Mouse (Mus musculus) kidney, embryonic 14.5 days (tissue): ENCODE measurements around the gene Abhd5. TPM values are rescaled to one million over a fixed set of nuclear protein-coding genes. Genes with fewer than 3 reads are reported as not detected.

Source experiments
- ATAC-seq: fragments of 200-750 bp; cut with Nextera tagmentation; 2 replicates; pipeline ENCODE4 v1.8.0; 2017; ENCODE audit warnings: moderate number of reproducible peaks, mild to moderate bottlenecking, moderate TSS enrichment, moderate library complexity; ENCODE audit not compliant: low FRiP score, low TSS enrichment
- H3K27ac ChIP-seq: fragments of 300-500 bp; sonication (generic); 2 replicates; pipeline ENCODE4 v1.5.1; 2014; ENCODE audit warnings: low read depth, mild to moderate bottlenecking, low read length, moderate library complexity, mixed read lengths
- H3K27me3 ChIP-seq: fragments of 300-500 bp; sonication (generic); 2 replicates; pipeline ENCODE4 v1.6.1; 2014; ENCODE audit warnings: mild to moderate bottlenecking, low read length; ENCODE audit not compliant: control insufficient read depth, insufficient read depth
- H3K36me3 ChIP-seq: fragments of 300-500 bp; sonication (generic); 2 replicates; pipeline ENCODE4 v1.6.1; 2014; ENCODE audit warnings: low read length, mixed read lengths; ENCODE audit not compliant: control insufficient read depth, insufficient read depth
- H3K4me1 ChIP-seq: fragments of 300-500 bp; sonication (generic); 2 replicates; pipeline ENCODE4 v1.6.1; 2014; ENCODE audit warnings: low read length, mixed read lengths; ENCODE audit not compliant: control insufficient read depth, insufficient read depth
- H3K4me2 ChIP-seq: fragments of 300-500 bp; sonication (generic); replicated peaks from 2 replicates; pipeline ENCODE4 v1.6.1; 2014; ENCODE audit warnings: low read depth, mild to moderate bottlenecking, low read length
- H3K4me3 ChIP-seq: fragments of 300-500 bp; sonication (generic); 2 replicates; pipeline ENCODE4 v1.5.1; 2014; ENCODE audit warnings: mild to moderate bottlenecking, low read length
- H3K9ac ChIP-seq: fragments of 300-500 bp; sonication (generic); 2 replicates; pipeline ENCODE4 v1.6.1; 2014; ENCODE audit warnings: low read depth, mild to moderate bottlenecking, low read length, moderate library complexity
- H3K9me3 ChIP-seq: fragments of 300-500 bp; sonication (generic); 2 replicates; pipeline ENCODE4 v1.6.1; 2016; ENCODE audit warnings: low read length; ENCODE audit not compliant: control insufficient read depth
- WGBS: fragments of 180-500 bp; shearing (Covaris S2); extraction: QIAGEN DNeasy Blood & Tissue Kit; methylation state at CpG from one replicate; pipeline ENCODE4 v1.1.7; 2014; 5-methylcytosine and 5-hydroxymethylcytosine counted together
- polyA plus RNA-seq: library from polyadenylated mRNA; unstranded; fragments of >200 nt; fragmentation: Nextera tagmentation; extraction: Ambion mirVana; gene quantifications from 2 replicates; pipeline ENCODE4 v1.2.1, GENCODE M21; 2014

Gene Abhd5
- polyA plus RNA-seq, 1 experiment from 2014 or later = 25.0 TPM

- Histone ChIP-seq H3K9me3 (no peaks in the 10 kb centered on the region), H3K36me3 (no peaks in the 10 kb centered on the region), H3K4me2 (no peak overlapping the region), H3K27me3 (no peaks in the 10 kb centered on the region), H3K4me1 (no peaks in the 10 kb centered on the region), H3K4me3 (no peak overlapping the region), H3K27ac (no peak overlapping the region), H3K9ac (no peak overlapping the region)
- ATAC-seq = no peak
- WGBS = 89% methylated on average over 4 of the region's 4 CpGs
These were observed 1.5 kb downstream of the Abhd5 start for GRCm38 (mm10) chr9:122352911-122353310.

GRCm38 (mm10) chr9:122354240-122354639, 2.8 kb downstream of the Abhd5 start:
- Histone ChIP-seq H3K9me3 (no peaks in the 10 kb centered on the region), H3K9ac (no peak overlapping the region), H3K4me2 (no peak overlapping the region), H3K27ac (no peak overlapping the region), H3K36me3 (no peaks in the 10 kb centered on the region), H3K27me3 (no peaks in the 10 kb centered on the region), H3K4me3 (no peak overlapping the region), H3K4me1 (no peaks in the 10 kb centered on the region)
- no peak for ATAC-seq
- 86% methylated on average over 3 of the region's 3 CpGs for WGBS

- no peaks in the 10 kb centered on the region for H3K36me3 ChIP-seq
- H3K4me1 ChIP-seq = no peaks in the 10 kb centered on the region
- H3K9ac ChIP-seq = no peak overlapping the region
- H3K27me3 ChIP-seq = no peaks in the 10 kb centered on the region
- ATAC-seq = no peak
- no peaks in the 10 kb centered on the region for H3K9me3 ChIP-seq
- no peak overlapping the region for H3K4me2 ChIP-seq
- H3K4me3 ChIP-seq = no peak overlapping the region
- 94% methylated on average over 1 of the region's 1 CpGs for WGBS
- H3K27ac ChIP-seq = no peak overlapping the region
These were observed 5.7 kb downstream of the Abhd5 start for GRCm38 (mm10) chr9:122357073-122357472.

- no peaks in the 10 kb centered on the region for H3K27me3 ChIP-seq
- no peak overlapping the region for H3K9ac ChIP-seq
- 92% methylated on average over 1 of the region's 1 CpGs for WGBS
- H3K27ac ChIP-seq = no peak overlapping the region
- no peaks in the 10 kb centered on the region for H3K36me3 ChIP-seq
- H3K9me3 ChIP-seq = no peaks in the 10 kb centered on the region
- H3K4me2 ChIP-seq = no peak overlapping the region
- no peaks in the 10 kb centered on the region for H3K4me1 ChIP-seq
- no peak overlapping the region for H3K4me3 ChIP-seq
- ATAC-seq = no peak
These were observed 6.2 kb downstream of the Abhd5 start for GRCm38 (mm10) chr9:122357626-122358025.

GRCm38 (mm10) chr9:122364171-122364570, 12.8 kb downstream of the Abhd5 start:
- H3K36me3 ChIP-seq = no peaks in the 10 kb centered on the region
- H3K9me3 ChIP-seq = no peaks in the 10 kb centered on the region
- no peaks in the 10 kb centered on the region for H3K27me3 ChIP-seq
- no peak overlapping the region for H3K4me3 ChIP-seq
- WGBS = 79% methylated on average over 1 of the region's 1 CpGs
- H3K27ac ChIP-seq = no peak overlapping the region
- H3K9ac ChIP-seq = no peak overlapping the region
- H3K4me2 ChIP-seq = no peak overlapping the region
- no peak for ATAC-seq
- no peaks in the 10 kb centered on the region for H3K4me1 ChIP-seq

GRCm38 (mm10) chr9:122370292-122370794, 18.9 kb downstream of the Abhd5 start:
- Histone ChIP-seq H3K4me3 (no peak overlapping the region), H3K4me2 (no peak overlapping the region), H3K9ac (no peak overlapping the region), H3K36me3 (no peaks in the 10 kb centered on the region), H3K4me1 (no peaks in the 10 kb centered on the region), H3K27me3 (no peaks in the 10 kb centered on the region), H3K9me3 (no peaks in the 10 kb centered on the region), H3K27ac (no peak overlapping the region)
- ATAC-seq = no peak
- 91% methylated on average over 6 of the region's 6 CpGs for WGBS

GRCm38 (mm10) chr9:122372506-122372905, 21.1 kb downstream of the Abhd5 start:
- no peak overlapping the region for H3K27ac ChIP-seq
- WGBS = 26% methylated on average over 4 of the region's 4 CpGs

GRCm38 (mm10) chr9:122372991-122373390, 21.6 kb downstream of the Abhd5 start:
- Histone ChIP-seq H3K4me1 (no peaks in the 10 kb centered on the region), H3K27ac (no peak overlapping the region), H3K9me3 (no peaks in the 10 kb centered on the region), H3K9ac (no peak overlapping the region), H3K4me3 (no peak overlapping the region), H3K36me3 (no peaks in the 10 kb centered on the region), H3K4me2 (no peak overlapping the region), H3K27me3 (no peaks in the 10 kb centered on the region)
- WGBS = 67% methylated on average over 1 of the region's 1 CpGs
- no peak for ATAC-seq

More at GRCm38 (mm10) chr9:122372506-122372905, 21.1 kb downstream of the Abhd5 start:
- ATAC-seq = no peak
- H3K4me1 ChIP-seq = no peaks in the 10 kb centered on the region
- H3K9ac ChIP-seq = no peak overlapping the region
- no peaks in the 10 kb centered on the region for H3K36me3 ChIP-seq
- no peaks in the 10 kb centered on the region for H3K27me3 ChIP-seq
- no peaks in the 10 kb centered on the region for H3K9me3 ChIP-seq
- H3K4me3 ChIP-seq = no peak overlapping the region
- H3K4me2 ChIP-seq = no peak overlapping the region

GRCm38 (mm10) chr9:122378986-122379385, 27.6 kb downstream of the Abhd5 start:
- no peak overlapping the region for H3K4me3 ChIP-seq
- H3K27me3 ChIP-seq = no peaks in the 10 kb centered on the region
- no peaks in the 10 kb centered on the region for H3K4me1 ChIP-seq
- 89% methylated on average over 6 of the region's 6 CpGs for WGBS
- no peaks in the 10 kb centered on the region for H3K9me3 ChIP-seq
- H3K27ac ChIP-seq = no peak overlapping the region
- no peak for ATAC-seq
- peaks cover 9% of the 10 kb centered on the region; the same call in 1 of the 2 replicates for H3K36me3 ChIP-seq
- no peak overlapping the region for H3K4me2 ChIP-seq
- no peak overlapping the region for H3K9ac ChIP-seq
